Mouse (Mus musculus) ES-E14 (cell line): Measurements from ENCODE around the gene Slx4ip. TPM values are rescaled to one million over a fixed set of nuclear protein-coding genes. Genes with fewer than 3 reads are reported as not detected.
"Not testable (repeated sequence)": the region's sequence is repeated elsewhere in the genome, so short reads cannot be mapped to it uniquely, and the experiment has no call there.

ENCODE experiments used
- DNase-seq: peaks from one replicate; pipeline ENCODE4 v3.0.0-alpha.2; 2013; ENCODE audit warnings: low read depth, low spot score
- H3K27ac ChIP-seq: 2 replicates; pipeline ENCODE4 v1.5.1; 2012; ENCODE audit warnings: low read depth, mild to moderate bottlenecking, low read length, moderate library complexity, mixed read lengths; ENCODE audit not compliant: poor library complexity, insufficient read depth, severe bottlenecking
- H3K36me3 ChIP-seq: 2 replicates; pipeline ENCODE4 v1.6.1; 2012; ENCODE audit warnings: mild to moderate bottlenecking, low read length, moderate library complexity, mixed read lengths; ENCODE audit not compliant: control insufficient read depth, poor library complexity, insufficient read depth, severe bottlenecking
- H3K4me1 ChIP-seq, 2 experiments: fragments of 150-350 bp in 1 of 2; sonication (generic) in 1 of 2; 2 replicates each; pipeline ENCODE4 v1.6.1; 2012; ENCODE audit warnings: low read length in 2 of 2, mild to moderate bottlenecking in 1 of 2, mixed read lengths in 1 of 2; ENCODE audit not compliant: control insufficient read depth in 2 of 2, insufficient read depth in 2 of 2, poor library complexity in 1 of 2
- H3K4me3 ChIP-seq, 2 experiments: fragments of 150-350 bp in 1 of 2; sonication (generic) in 1 of 2; 2 replicates each; pipeline ENCODE4 v1.5.1; 2012; ENCODE audit warnings: low read length in 2 of 2, low read depth in 1 of 2, mild to moderate bottlenecking in 1 of 2, mixed read lengths in 1 of 2; ENCODE audit not compliant: insufficient read depth in 1 of 2, poor library complexity in 1 of 2, severe bottlenecking in 1 of 2
- H3K9ac ChIP-seq: 2 replicates; pipeline ENCODE4 v1.6.1; 2012; ENCODE audit warnings: low read depth, mild to moderate bottlenecking, low read length, mixed read lengths; ENCODE audit not compliant: poor library complexity, insufficient read depth, severe bottlenecking
- H3K9me3 ChIP-seq: fragments of 150-350 bp; sonication (generic); 2 replicates; pipeline ENCODE4 v1.6.1; 2012; ENCODE audit warnings: low read depth, mild to moderate bottlenecking, low read length; ENCODE audit not compliant: control insufficient read depth, insufficient read depth
- CHD2 ChIP-seq: IDR thresholded peaks from 2 replicates; pipeline ENCODE4 v1.6.1; 2014; ENCODE audit warnings: mild to moderate bottlenecking, low read depth, low read length, inconsistent platforms
- HCFC1 ChIP-seq: IDR thresholded peaks from 2 replicates; pipeline ENCODE4 v1.6.1; 2012; ENCODE audit warnings: low read length, inconsistent platforms, borderline replicate concordance; ENCODE audit not compliant: insufficient read depth
- MAFK ChIP-seq: IDR thresholded peaks from 2 replicates; pipeline ENCODE4 v1.6.1; 2014; ENCODE audit warnings: mild to moderate bottlenecking, low read depth, low read length, inconsistent platforms; ENCODE audit not compliant: insufficient read depth
- ZC3H11A ChIP-seq: IDR thresholded peaks from 2 replicates; pipeline ENCODE4 v1.6.1; 2012; ENCODE audit warnings: low read depth, mild to moderate bottlenecking, inconsistent platforms, low read length, borderline replicate concordance
- ZNF384 ChIP-seq: IDR thresholded peaks from 2 replicates; pipeline ENCODE4 v1.6.1; 2012; ENCODE audit warnings: low read depth, low read length, inconsistent platforms
- in situ Hi-C, 2 experiments: fragments of 600-800 bp; cut with MboI; formaldehyde crosslinking; loops; one replicate each; pipeline ENCODE4 v1.15.1; 2025; ENCODE audit warnings: low sequenced_read_pairs in 2 of 2, inconsistent platforms in 1 of 2; ENCODE audit not compliant: unreplicated experiment in 2 of 2
- total RNA-seq: library from RNA; depleted of rRNA; stranded (reverse); fragments of 300-350 nt; gene quantifications from 2 replicates; pipeline ENCODE4 v1.2.3, GENCODE M21; 2012

The Slx4ip gene
- total RNA-seq, 1 experiment = 8.1 TPM

DNA sequence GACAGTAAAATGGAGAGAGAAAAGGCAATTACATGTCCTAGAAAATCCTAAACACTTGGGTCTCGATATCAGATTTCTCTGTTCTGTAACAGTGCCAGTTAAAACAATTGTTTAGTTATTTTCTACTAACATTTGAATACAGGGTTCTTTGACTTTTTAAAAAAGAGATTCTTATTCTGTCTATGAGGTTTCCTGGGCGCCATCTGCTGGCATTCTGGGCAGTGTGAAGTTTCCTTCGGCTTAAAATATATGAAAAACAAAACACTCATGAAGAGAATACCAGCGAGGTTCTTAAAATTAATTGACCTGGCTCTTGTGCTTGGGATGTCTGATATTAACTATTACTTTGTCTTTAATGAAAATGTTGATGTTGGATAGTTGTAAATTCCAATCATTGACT, 4.2 kb upstream of the Slx4ip start:
- H3K9me3 ChIP-seq = no peaks in the 10 kb centered on the region
- no peak overlapping the region for H3K4me3 ChIP-seq
- no peak for DNase-seq
- H3K9ac ChIP-seq = no peak overlapping the region
- H3K4me1 ChIP-seq = no peaks in the 10 kb centered on the region
- in situ Hi-C loops = no loop called here
- no peak overlapping the region for H3K27ac ChIP-seq
- TF ChIP-seq MAFK (no peak), CHD2 (no peak), ZC3H11A (no peak), ZNF384 (no peak), HCFC1 (no peak)
- peaks cover 2% of the 10 kb centered on the region for H3K36me3 ChIP-seq

- in situ Hi-C loops = not testable (repeated sequence)
Measured at GRCm38 (mm10) chr2:136890716-136891067, 326 bp upstream of the Slx4ip start.

DNA sequence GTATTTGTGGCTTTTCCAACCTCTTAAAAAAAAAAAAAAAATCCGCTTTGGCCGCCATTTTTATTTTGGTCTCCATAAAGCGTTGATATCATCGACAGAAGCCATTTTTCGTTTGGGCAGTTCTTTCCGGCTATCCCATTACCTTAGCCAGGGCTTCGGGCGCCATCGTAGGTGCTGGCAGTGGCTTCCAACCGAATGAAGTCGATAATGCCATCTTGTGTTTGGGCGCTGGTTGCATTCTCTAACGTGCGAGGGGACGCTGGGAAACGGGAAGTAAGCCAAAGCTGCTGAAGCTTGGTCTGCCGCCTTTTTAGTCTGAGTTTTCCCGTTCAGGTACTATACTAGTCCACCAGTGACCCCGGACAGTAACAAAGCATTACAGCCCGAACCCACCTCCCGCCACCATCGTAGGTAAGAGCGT, 943 bp downstream of the Slx4ip start:
- H3K36me3 ChIP-seq = no peaks in the 10 kb centered on the region
- no peak overlapping the region; the same call in 1 of the 2 replicates for H3K27ac ChIP-seq
- in situ Hi-C loops = no loop called here
- H3K9ac ChIP-seq = peak overlapping the region; percentile 96
- H3K9me3 ChIP-seq = no peaks in the 10 kb centered on the region
- peak; percentile 85 for DNase-seq
- peak overlapping the region; percentile 80 to 99 for H3K4me3 ChIP-seq
- TF ChIP-seq ZC3H11A (no peak), HCFC1 (peak; percentile 99)
- no peaks in the 10 kb centered on the region for H3K4me1 ChIP-seq

More at GRCm38 (mm10) chr2:136890716-136891067, 326 bp upstream of the Slx4ip start:
- H3K36me3 ChIP-seq, H3K4me1 ChIP-seq, H3K9me3 ChIP-seq: not testable (repeated sequence)
- Histone ChIP-seq H3K4me3 (peak overlapping the region; percentile 76 to 100), H3K27ac (peak overlapping the region; percentile 99), H3K9ac (peak overlapping the region; percentile 100)
- DNase-seq = peak; percentile 69

GRCm38 (mm10) chr2:136894494-136894893, 3.5 kb downstream of the Slx4ip start:
- Histone ChIP-seq H3K36me3 (no peaks in the 10 kb centered on the region), H3K4me3 (no peak overlapping the region), H3K9ac (no peak overlapping the region), H3K4me1 (no peaks in the 10 kb centered on the region), H3K27ac (no peak overlapping the region), H3K9me3 (no peaks in the 10 kb centered on the region)
- no peak for TF ChIP-seq MAFK
- no peak for TF ChIP-seq ZNF384
- TF ChIP-seq ZC3H11A = no peak
- no peak for TF ChIP-seq HCFC1
- TF ChIP-seq CHD2 = no peak
- in situ Hi-C loops = no loop called here
- DNase-seq = no peak

DNA sequence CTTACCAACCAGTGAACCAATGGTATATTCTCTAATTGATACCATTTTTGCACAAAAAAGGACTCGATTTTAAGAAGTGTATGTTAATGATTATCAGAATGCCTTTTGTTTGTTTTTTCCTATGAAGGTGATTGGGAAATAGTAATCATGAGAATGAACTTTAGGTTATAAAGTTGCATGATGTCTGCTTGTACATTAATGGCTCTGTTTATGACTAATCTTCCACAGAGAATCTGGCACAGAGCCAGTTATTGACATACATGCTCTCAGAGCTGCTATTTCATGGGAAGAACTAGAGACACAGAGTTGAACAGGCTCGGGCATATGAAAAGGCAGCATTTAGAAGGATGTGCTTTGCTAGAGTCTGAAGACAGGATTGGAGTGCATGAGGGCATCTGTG, 5.1 kb downstream of the Slx4ip start:
- no peak for DNase-seq
- TF ChIP-seq MAFK = no peak
- Histone ChIP-seq H3K4me1 (no peaks in the 10 kb centered on the region), H3K9me3 (no peaks in the 10 kb centered on the region), H3K9ac (no peak overlapping the region), H3K27ac (no peak overlapping the region), H3K36me3 (no peaks in the 10 kb centered on the region), H3K4me3 (no peak overlapping the region)
- in situ Hi-C loops = no loop called here
